Mouse (Mus musculus) midbrain, embryonic 14.5 days (tissue): ENCODE measurements around the gene Dhx9. TPM values are rescaled to one million over a fixed set of nuclear protein-coding genes. Genes with fewer than 3 reads are reported as not detected.
"Not testable (repeated sequence)": the region's sequence is repeated elsewhere in the genome, so short reads cannot be mapped to it uniquely, and the experiment has no call there.

Source experiments
- ATAC-seq: fragments of 200-750 bp; cut with Nextera tagmentation; 2 replicates; pipeline ENCODE4 v1.8.0; 2017; ENCODE audit warnings: moderate number of reproducible peaks, moderate library complexity; ENCODE audit not compliant: low FRiP score, low TSS enrichment
- DNase-seq: peaks from one replicate; pipeline ENCODE4 v3.0.0-alpha.2; 2015
- H3K27ac ChIP-seq: fragments of 300-500 bp; sonication (generic); replicated peaks from 2 replicates; pipeline ENCODE4 v1.5.1; 2014; ENCODE audit warnings: mild to moderate bottlenecking, low read depth, low read length, moderate library complexity
- H3K27me3 ChIP-seq: fragments of 300-500 bp; sonication (generic); 2 replicates; pipeline ENCODE4 v1.6.1; 2014; ENCODE audit warnings: low read length, control low read depth, mixed read lengths; ENCODE audit not compliant: control insufficient read depth, insufficient read depth
- H3K36me3 ChIP-seq: fragments of 300-500 bp; sonication (generic); 2 replicates; pipeline ENCODE4 v1.6.1; 2014; ENCODE audit warnings: low read length, control low read depth; ENCODE audit not compliant: control insufficient read depth, insufficient read depth
- H3K4me1 ChIP-seq: fragments of 300-500 bp; sonication (generic); 2 replicates; pipeline ENCODE4 v1.6.1; 2014; ENCODE audit warnings: mild to moderate bottlenecking, antibody characterized with exemption, low read length, control low read depth; ENCODE audit not compliant: control insufficient read depth, insufficient read depth
- H3K4me2 ChIP-seq: fragments of 300-500 bp; sonication (generic); 2 replicates; pipeline ENCODE4 v1.6.1; 2014; ENCODE audit warnings: mild to moderate bottlenecking, low read length, moderate library complexity
- H3K4me3 ChIP-seq: fragments of 300-500 bp; sonication (generic); replicated peaks from 2 replicates; pipeline ENCODE4 v1.5.1; 2014; ENCODE audit warnings: low read depth, low read length
- H3K9ac ChIP-seq: fragments of 300-500 bp; sonication (generic); replicated peaks from 2 replicates; pipeline ENCODE4 v1.6.1; 2014; ENCODE audit warnings: mild to moderate bottlenecking, low read length, moderate library complexity
- H3K9me3 ChIP-seq: fragments of 300-500 bp; sonication (generic); 2 replicates; pipeline ENCODE4 v1.6.1; 2016; ENCODE audit warnings: low read length, control low read depth, mixed read lengths; ENCODE audit not compliant: control insufficient read depth
- WGBS: fragments of 180-500 bp; shearing (Covaris S2); extraction: QIAGEN DNeasy Blood & Tissue Kit; methylation state at CpG from one replicate; pipeline ENCODE4 v1.1.7; 2014; 5-methylcytosine and 5-hydroxymethylcytosine counted together
- polyA plus RNA-seq: library from polyadenylated mRNA; unstranded; fragments of >200 nt; fragmentation: Nextera tagmentation; extraction: Ambion mirVana; gene quantifications from 2 replicates; pipeline ENCODE4 v1.2.1, GENCODE M21; 2014

Gene Dhx9
- polyA plus RNA-seq: 36.8 and 43.2 TPM in 2 replicates

- DNase-seq (peak; percentile 100), ATAC-seq (peak; percentile 92)
- H3K4me1 ChIP-seq: peaks cover 18% of the 10 kb centered on the region
Observed at GRCm38 (mm10) chr1:153487500-153487879, at the start of gene Dhx9. Gene Dhx9, minus strand, starts transcription at chr1:153487660.

GRCm38 (mm10) chr1:153535611-153536010, 48.2 kb upstream of the Dhx9 start:
- 20% methylated on average over 9 of the region's 9 CpGs for WGBS
- Histone ChIP-seq H3K27me3 (no peaks in the 10 kb centered on the region), H3K4me2 (no peak overlapping the region), H3K9me3 (no peaks in the 10 kb centered on the region), H3K36me3 (no peaks in the 10 kb centered on the region), H3K9ac (no peak overlapping the region), H3K4me1 (peaks cover 11% of the 10 kb centered on the region), H3K4me3 (no peak overlapping the region), H3K27ac (peak overlapping the region; percentile 27)
- DNase-seq (peak; percentile 33), ATAC-seq (no peak)

More at GRCm38 (mm10) chr1:153487500-153487879, at the start of gene Dhx9:
- Histone ChIP-seq H3K4me2 (peak within 1 kb of the TSS; percentile 71), H3K9me3 (no peaks in the 10 kb centered on the region), H3K4me3 (peak within 1 kb of the TSS; percentile 100), H3K36me3 (peaks cover 3% of the 10 kb centered on the region; the same call in 1 of the 2 replicates), H3K9ac (peak within 1 kb of the TSS; percentile 95), H3K27me3 (no peaks in the 10 kb centered on the region), H3K27ac (peak within 1 kb of the TSS; percentile 96)
- WGBS: under 1% methylated on average over 35 of the region's 35 CpGs

GRCm38 (mm10) chr1:153532896-153533295, 45.4 kb upstream of the Dhx9 start:
- H3K9ac ChIP-seq, H3K36me3 ChIP-seq, ATAC-seq, H3K9me3 ChIP-seq, H3K4me1 ChIP-seq, H3K4me3 ChIP-seq, DNase-seq, H3K4me2 ChIP-seq, H3K27me3 ChIP-seq, H3K27ac ChIP-seq: not testable (repeated sequence)
- 91% methylated on average over 3 of the region's 3 CpGs for WGBS

GRCm38 (mm10) chr1:153532234-153532841, 44.9 kb upstream of the Dhx9 start:
- Histone ChIP-seq H3K4me1 (peaks cover 6% of the 10 kb centered on the region), H3K9ac (peak overlapping the region; percentile 34)
- peak; percentile 53; the same call in 1 of the 2 replicates for ATAC-seq

DNA sequence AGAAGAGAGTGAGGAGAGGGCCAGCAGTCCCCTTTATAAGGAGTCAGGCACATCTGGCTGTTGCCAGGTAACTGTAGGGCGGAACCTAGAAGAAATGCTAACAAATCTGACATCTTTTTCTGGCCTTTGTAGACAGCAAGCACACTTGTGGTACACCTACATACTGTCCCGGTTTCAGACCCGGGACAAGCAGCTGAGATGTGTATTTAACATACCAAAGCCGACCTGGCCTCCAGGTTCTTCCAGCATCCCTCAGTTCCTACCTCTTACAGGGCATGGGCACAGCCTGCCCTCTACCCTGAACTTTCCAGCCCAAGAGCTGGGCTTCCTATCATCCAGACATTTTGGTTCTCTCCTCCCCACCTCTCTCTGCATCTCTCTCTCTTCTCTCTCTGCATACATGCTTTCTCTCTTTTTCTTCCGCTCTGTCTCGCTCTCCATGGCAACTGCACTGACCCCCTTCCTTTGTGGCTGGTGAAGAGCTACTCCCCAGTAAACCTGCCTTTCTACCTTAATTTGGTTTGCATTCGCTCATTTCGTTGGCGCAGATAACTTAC, 44.3 kb upstream of the Dhx9 start:
- WGBS: 15% methylated on average over 9 of the region's 9 CpGs
- Histone ChIP-seq H3K4me2 (peak overlapping the region; percentile 40), H3K36me3 (no peaks in the 10 kb centered on the region), H3K9ac (peak overlapping the region; percentile 34), H3K4me1 (peaks cover 6% of the 10 kb centered on the region), H3K27me3 (no peaks in the 10 kb centered on the region), H3K9me3 (no peaks in the 10 kb centered on the region), H3K27ac (peak overlapping the region; percentile 76), H3K4me3 (no peak overlapping the region)
- DNase-seq (peak; percentile 57), ATAC-seq (no peak)

More at GRCm38 (mm10) chr1:153532234-153532841, 44.9 kb upstream of the Dhx9 start:
- Histone ChIP-seq H3K27ac (peak overlapping the region; percentile 76), H3K27me3 (no peaks in the 10 kb centered on the region), H3K4me2 (peak overlapping the region; percentile 40), H3K4me3 (no peak overlapping the region), H3K36me3 (no peaks in the 10 kb centered on the region), H3K9me3 (no peaks in the 10 kb centered on the region)
- peak; percentile 74 for DNase-seq
- WGBS: 10% methylated on average over 12 of the region's 12 CpGs

DNA sequence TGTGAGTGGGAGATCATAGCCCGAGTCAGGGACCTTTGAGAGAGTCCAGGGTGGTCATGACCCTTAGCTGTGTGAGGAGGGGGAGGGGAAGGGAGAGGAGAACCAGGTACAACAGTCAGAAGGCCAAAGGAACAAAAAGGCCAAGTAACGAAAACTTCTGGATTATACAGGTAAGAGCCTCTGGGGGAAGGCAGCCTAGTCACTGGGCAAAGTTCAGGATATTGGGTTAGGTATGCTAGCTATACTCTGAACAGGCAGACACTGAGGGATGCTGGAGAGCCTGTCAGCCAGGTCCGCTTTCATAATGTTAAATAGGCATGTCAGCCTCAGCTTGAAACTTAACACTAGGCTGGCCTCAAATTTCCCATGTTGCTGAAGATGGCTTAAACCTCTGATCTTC, 34.7 kb upstream of the Dhx9 start:
- Histone ChIP-seq H3K9me3 (no peaks in the 10 kb centered on the region), H3K9ac (no peak overlapping the region), H3K4me2 (no peak overlapping the region), H3K27ac (no peak overlapping the region), H3K4me3 (no peak overlapping the region), H3K4me1 (no peaks in the 10 kb centered on the region), H3K27me3 (no peaks in the 10 kb centered on the region), H3K36me3 (no peaks in the 10 kb centered on the region)
- no peak for DNase-seq
- no peak for ATAC-seq
- 60% methylated on average over 3 of the region's 3 CpGs for WGBS

DNA sequence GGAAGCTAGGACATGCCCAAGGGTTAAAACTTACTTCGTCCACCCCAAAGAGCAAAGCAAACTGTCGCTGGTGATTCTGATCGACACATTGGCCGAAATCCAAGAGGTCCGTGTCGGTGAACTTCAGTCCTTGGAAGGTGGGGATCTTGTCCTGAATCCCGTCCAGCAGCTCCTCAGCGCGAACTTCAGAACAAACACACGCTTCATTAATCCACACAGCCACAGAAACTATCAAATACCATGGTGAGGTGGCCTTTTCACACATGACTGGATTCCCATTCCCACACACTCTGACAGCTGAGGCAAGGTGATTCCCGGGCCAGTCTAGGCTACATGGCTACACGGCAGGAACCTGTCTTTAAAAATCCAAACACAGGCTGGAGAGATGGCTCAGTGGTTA, 27.9 kb upstream of the Dhx9 start:
- ATAC-seq (no peak), DNase-seq (no peak)
- Histone ChIP-seq H3K36me3 (no peaks in the 10 kb centered on the region), H3K9ac (no peak overlapping the region), H3K4me1 (no peaks in the 10 kb centered on the region), H3K27me3 (no peaks in the 10 kb centered on the region), H3K9me3 (no peaks in the 10 kb centered on the region), H3K4me2 (no peak overlapping the region), H3K4me3 (no peak overlapping the region), H3K27ac (no peak overlapping the region)
- 79% methylated on average over 12 of the region's 12 CpGs for WGBS

DNA sequence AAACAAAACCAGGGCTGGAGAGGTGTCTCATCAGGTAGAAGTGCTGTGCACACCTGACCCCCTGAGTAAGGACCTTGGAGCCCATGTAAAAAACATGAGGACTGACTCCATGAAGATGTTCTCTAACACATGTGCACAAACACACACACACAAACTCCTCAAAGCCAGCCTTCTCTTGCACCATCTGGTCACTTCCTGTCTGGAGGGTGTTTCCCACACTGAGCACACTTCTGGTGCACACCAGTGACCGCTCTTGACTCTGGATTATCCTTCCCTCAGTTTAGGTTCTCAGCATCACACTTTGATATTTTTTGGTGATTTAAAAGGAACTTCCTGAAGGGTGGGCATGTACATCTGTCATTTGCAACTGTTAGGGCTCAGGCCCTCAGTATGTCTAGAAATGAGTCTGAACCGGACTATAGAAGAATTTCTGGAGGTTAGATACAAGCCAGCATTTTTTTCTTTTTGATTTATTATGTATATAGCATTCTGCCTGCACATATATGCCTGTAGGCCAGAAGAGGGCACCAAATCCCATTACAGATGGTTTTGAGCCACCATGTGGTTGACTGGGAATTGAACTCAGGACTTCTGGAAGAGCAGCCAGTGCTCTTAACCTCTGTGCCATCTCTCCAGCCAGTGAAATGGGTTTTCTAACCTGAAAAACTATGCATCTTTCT, 23.0 kb upstream of the Dhx9 start:
- no peak overlapping the region for H3K4me3 ChIP-seq
- no peak overlapping the region for H3K27ac ChIP-seq
- no peak overlapping the region for H3K9ac ChIP-seq
- no peaks in the 10 kb centered on the region for H3K27me3 ChIP-seq
- ATAC-seq: no peak
- DNase-seq: no peak
- no peaks in the 10 kb centered on the region for H3K4me1 ChIP-seq
- 71% methylated on average over 2 of the region's 2 CpGs for WGBS
- H3K4me2 ChIP-seq: no peak overlapping the region
- H3K9me3 ChIP-seq: no peaks in the 10 kb centered on the region
- no peaks in the 10 kb centered on the region for H3K36me3 ChIP-seq
